Mouse (Mus musculus) right cerebral cortex, postnatal 14 days (tissue): Measurements from ENCODE around the gene Dpp3.
"Not testable (repeated sequence)": the region's sequence is repeated elsewhere in the genome, so short reads cannot be mapped to it uniquely, and the experiment has no call there.

ENCODE experiments used
- DNase-seq: peaks from one replicate; pipeline ENCODE4 v3.0.0; 2022

Dpp3 gene

GRCm38 (mm10) chr19:4927904-4928531 lies at the start of gene Dpp3:
Gene Dpp3 (minus strand): TSS chr19:4928287.
- peak; percentile 99 for DNase-seq

GRCm38 (mm10) chr19:4968236-4968635 lies 40.1 kb upstream of the Dpp3 start:
- DNase-seq, result no peak

- DNase-seq, result peak; percentile 81
Measured at GRCm38 (mm10) chr19:4961928-4962601, 34.0 kb upstream of the Dpp3 start, which contains the start of gene Mrpl11. Gene Mrpl11 (plus strand): TSS chr19:4962147.

- DNase-seq, result not testable (repeated sequence)
Measured at GRCm38 (mm10) chr19:4948641-4949040, 20.6 kb upstream of the Dpp3 start.

- DNase-seq, result no peak
Measured at GRCm38 (mm10) chr19:4945540-4945939, 17.5 kb upstream of the Dpp3 start.

- no peak for DNase-seq
Measured at GRCm38 (mm10) chr19:4943253-4943588, 15.1 kb upstream of the Dpp3 start.

GRCm38 (mm10) chr19:4942551-4943252 lies 14.6 kb upstream of the Dpp3 start, which contains the start of gene Peli3:
Gene Peli3 (minus strand): TSS chr19:4943127.
- peak; percentile 83 for DNase-seq

GRCm38 (mm10) chr19:4937444-4938310 lies 9.6 kb upstream of the Dpp3 start:
- DNase-seq, result no peak

- no peak for DNase-seq
Measured at GRCm38 (mm10) chr19:4936896-4937295, 8.8 kb upstream of the Dpp3 start.

- DNase-seq, result no peak
Measured at GRCm38 (mm10) chr19:4928781-4929180, 694 bp upstream of the Dpp3 start.

- DNase-seq, result no peak
Measured at GRCm38 (mm10) chr19:4925121-4925860, 2.8 kb downstream of the Dpp3 start.

GRCm38 (mm10) chr19:4919652-4920051 lies 8.4 kb downstream of the Dpp3 start:
- no peak for DNase-seq

- no peak for DNase-seq
Measured at GRCm38 (mm10) chr19:4916827-4917226, 11.3 kb downstream of the Dpp3 start.

GRCm38 (mm10) chr19:4915924-4916603 lies 12.0 kb downstream of the Dpp3 start:
- no peak for DNase-seq

- no peak for DNase-seq
Measured at GRCm38 (mm10) chr19:4909376-4909775, 18.7 kb downstream of the Dpp3 start.

GRCm38 (mm10) chr19:4908107-4908506 lies 20.0 kb downstream of the Dpp3 start:
- no peak for DNase-seq

- DNase-seq, result peak; percentile 80
Measured at GRCm38 (mm10) chr19:4905979-4906794, 21.9 kb downstream of the Dpp3 start, which contains the start of gene Bbs1. Gene Bbs1 (minus strand): TSS chr19:4906628.

- no peak for DNase-seq
Measured at GRCm38 (mm10) chr19:4899888-4900287, 28.2 kb downstream of the Dpp3 start.

- DNase-seq, result no peak
Measured at GRCm38 (mm10) chr19:4898972-4899371, 29.1 kb downstream of the Dpp3 start.

GRCm38 (mm10) chr19:4896780-4897520 lies 31.1 kb downstream of the Dpp3 start:
- no peak for DNase-seq
